Mouse (Mus musculus) hematopoietic stem cell, adult 5-6 weeks (primary cell): ENCODE data around the gene Pdilt. TPM values are rescaled to one million over a fixed set of nuclear protein-coding genes. Genes with fewer than 3 reads are reported as not detected.
"Not testable (repeated sequence)": the region's sequence is repeated elsewhere in the genome, so short reads cannot be mapped to it uniquely, and the experiment has no call there.

Experiments used
- ATAC-seq, 2 experiments: fragments of 125-278 bp in 1 of 2; replicated peaks in 1 of 2; 2 replicates each; pipeline ENCODE4 v1.8.0; 2016 to 2017; ENCODE audit warnings: inconsistent platforms in 2 of 2, mild to moderate bottlenecking in 2 of 2, moderate number of reproducible peaks in 2 of 2, low read depth in 1 of 2, moderate TSS enrichment in 1 of 2; ENCODE audit not compliant: low FRiP score in 2 of 2, poor library complexity in 2 of 2, severe bottlenecking in 2 of 2, insufficient read depth in 1 of 2, low TSS enrichment in 1 of 2
- total RNA-seq: library from RNA; stranded (forward); fragments of 172-1452, 232-1000 nt; gene quantifications from 2 replicates; pipeline ENCODE4 v1.2.3, GENCODE M21; 2017

Pdilt gene
- not detected in 2 replicates for total RNA-seq

- ATAC-seq = no peak
These were observed at the start of gene Pdilt for GRCm38 (mm10) chr7:119523389-119523788. Gene Pdilt, minus strand, starts transcription at chr7:119523489.

- not testable (repeated sequence) for ATAC-seq
These were observed 39.2 kb upstream of the Pdilt start for GRCm38 (mm10) chr7:119562476-119562875.

GRCm38 (mm10) chr7:119561441-119561840 is 38.2 kb upstream of the Pdilt start:
- ATAC-seq = no peak

GRCm38 (mm10) chr7:119560452-119560835 is 37.2 kb upstream of the Pdilt start:
- ATAC-seq = no peak

GRCm38 (mm10) chr7:119559789-119560451 is 36.6 kb upstream of the Pdilt start:
- no peak for ATAC-seq

GRCm38 (mm10) chr7:119554040-119554439 is 30.8 kb upstream of the Pdilt start, which contains the start of gene Acsm2:
Gene Acsm2, plus strand, starts transcription at chr7:119554340.
- no peak for ATAC-seq

GRCm38 (mm10) chr7:119550471-119551222 is 27.4 kb upstream of the Pdilt start:
- ATAC-seq = no peak

GRCm38 (mm10) chr7:119545572-119545971 is 22.3 kb upstream of the Pdilt start:
- no peak for ATAC-seq

GRCm38 (mm10) chr7:119542445-119542844 is 19.2 kb upstream of the Pdilt start:
- ATAC-seq = no peak

GRCm38 (mm10) chr7:119534389-119534788 is 11.1 kb upstream of the Pdilt start:
- ATAC-seq = no peak

- no peak for ATAC-seq
These were observed 9.6 kb upstream of the Pdilt start for GRCm38 (mm10) chr7:119532924-119533323.

- no peak for ATAC-seq
These were observed 5.3 kb upstream of the Pdilt start for GRCm38 (mm10) chr7:119528617-119529016.

- no peak for ATAC-seq
These were observed 4.3 kb upstream of the Pdilt start for GRCm38 (mm10) chr7:119527548-119527947.

GRCm38 (mm10) chr7:119527135-119527534 is 3.8 kb upstream of the Pdilt start:
- ATAC-seq = no peak

- no peak for ATAC-seq
These were observed 3.2 kb upstream of the Pdilt start for GRCm38 (mm10) chr7:119526486-119526885.

- ATAC-seq = no peak
These were observed 2.6 kb upstream of the Pdilt start for GRCm38 (mm10) chr7:119525881-119526281.

GRCm38 (mm10) chr7:119522385-119522784 is 904 bp downstream of the Pdilt start:
- ATAC-seq = no peak

GRCm38 (mm10) chr7:119521816-119522215 is 1.5 kb downstream of the Pdilt start:
- no peak for ATAC-seq

- peak in 1 of 2 experiments; percentile 82; a peak in 3 of 4 replicates for ATAC-seq
These were observed 3.6 kb downstream of the Pdilt start for GRCm38 (mm10) chr7:119519654-119520053.
